Mouse (Mus musculus) cerebellum, adult 8-10 months (tissue): ENCODE measurements around the gene Wdr49.
"Not testable (repeated sequence)": the region's sequence is repeated elsewhere in the genome, so short reads cannot be mapped to it uniquely, and the experiment has no call there.

Source experiments
- DNase-seq: peaks from one replicate; pipeline ENCODE4 v3.0.0; 2022

Gene Wdr49

DNA sequence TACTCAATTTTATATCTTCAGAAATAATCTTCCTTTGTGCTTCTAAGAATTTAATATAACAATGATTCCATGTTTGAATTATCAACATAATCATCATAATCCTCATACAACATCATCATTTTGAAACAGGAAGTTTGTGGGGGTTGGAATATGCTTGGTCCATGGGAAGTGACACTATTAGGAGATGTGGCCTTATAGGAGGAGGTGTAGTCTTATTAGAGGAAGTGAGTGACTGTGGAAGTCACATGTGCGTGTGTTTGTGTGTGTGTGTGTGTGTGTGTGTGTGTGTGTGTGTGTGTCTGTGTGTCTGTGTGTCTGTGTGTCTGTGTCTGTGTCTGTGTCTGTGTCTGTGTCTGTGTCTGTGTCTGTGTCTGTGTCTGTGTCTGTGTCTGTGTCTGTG is 182.5 kb downstream of the Wdr49 start:
- not testable (repeated sequence) for DNase-seq

DNA sequence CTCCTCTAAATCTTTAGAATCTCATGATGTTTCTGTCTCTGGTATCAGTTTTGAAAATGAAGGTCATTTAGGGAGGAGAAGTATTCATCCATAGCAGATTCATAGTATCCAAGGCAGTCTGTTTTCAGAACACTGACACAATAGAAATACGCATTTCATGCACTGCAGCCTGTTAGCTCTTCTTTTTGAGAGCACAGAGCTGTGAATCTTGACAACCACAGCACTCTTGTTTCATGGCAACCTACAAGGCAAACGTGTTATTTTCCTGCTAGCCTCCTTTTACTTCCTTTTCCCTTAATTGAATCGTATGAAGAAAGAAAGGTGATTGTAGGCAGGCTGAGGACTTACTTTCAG is 184.2 kb downstream of the Wdr49 start:
- no peak for DNase-seq

DNA sequence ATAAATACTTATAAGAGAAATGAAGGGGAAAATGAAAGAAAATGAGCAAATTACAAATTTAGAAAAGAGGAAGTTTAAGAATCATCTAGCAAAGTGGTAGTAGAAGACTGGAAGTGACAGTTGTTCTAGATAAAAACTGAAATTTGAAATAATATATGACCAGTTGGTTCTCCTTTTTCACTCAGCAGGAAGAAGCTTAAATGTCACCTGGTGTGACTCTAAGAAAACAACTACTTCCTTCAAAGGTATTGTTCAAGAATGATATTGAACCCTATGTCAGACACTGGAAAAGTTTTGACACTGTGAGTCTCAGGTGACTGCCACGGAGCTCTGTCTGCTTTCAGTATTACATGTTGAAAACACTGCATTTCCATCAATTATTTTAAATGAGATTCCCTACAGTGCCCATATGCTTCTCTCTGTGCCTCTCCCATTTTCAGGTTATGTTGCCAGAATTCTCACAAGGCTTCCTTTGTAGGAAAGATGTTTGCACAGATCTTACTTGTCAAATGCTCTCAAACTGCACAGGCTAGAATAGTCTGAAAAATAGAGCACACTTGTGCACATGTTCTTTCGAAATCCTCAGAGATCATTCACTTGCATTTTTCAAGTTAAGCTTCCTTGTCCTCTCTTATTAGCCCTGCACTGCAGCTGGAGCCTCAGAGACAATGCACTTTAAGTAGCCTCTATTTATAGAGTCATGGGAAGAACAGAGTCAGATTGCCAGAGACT is 184.8 kb downstream of the Wdr49 start:
- DNase-seq: no peak

DNA sequence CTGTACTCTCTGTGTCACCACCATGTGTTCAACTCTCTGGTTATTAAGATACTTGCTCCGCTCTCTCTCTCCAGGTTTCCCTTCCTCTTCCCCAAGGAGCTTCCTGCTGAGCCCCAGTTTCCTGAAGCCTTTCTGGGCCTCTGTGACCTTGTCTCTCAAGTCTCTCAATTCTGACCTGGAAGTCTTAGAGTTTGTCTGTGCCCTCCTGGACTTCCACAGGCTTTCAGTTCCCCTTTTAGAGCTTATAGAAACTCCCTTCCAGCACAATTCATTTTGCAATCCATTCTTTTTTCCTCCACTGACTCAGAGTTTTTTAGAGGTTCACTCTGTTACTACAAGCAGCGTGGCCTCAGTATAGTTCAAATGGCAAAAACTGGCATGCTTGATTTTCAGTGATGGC is 188.7 kb downstream of the Wdr49 start:
- DNase-seq: no peak

GRCm38 (mm10) chr3:75277455-75277854 is 204.5 kb downstream of the Wdr49 start:
- DNase-seq: no peak

DNA sequence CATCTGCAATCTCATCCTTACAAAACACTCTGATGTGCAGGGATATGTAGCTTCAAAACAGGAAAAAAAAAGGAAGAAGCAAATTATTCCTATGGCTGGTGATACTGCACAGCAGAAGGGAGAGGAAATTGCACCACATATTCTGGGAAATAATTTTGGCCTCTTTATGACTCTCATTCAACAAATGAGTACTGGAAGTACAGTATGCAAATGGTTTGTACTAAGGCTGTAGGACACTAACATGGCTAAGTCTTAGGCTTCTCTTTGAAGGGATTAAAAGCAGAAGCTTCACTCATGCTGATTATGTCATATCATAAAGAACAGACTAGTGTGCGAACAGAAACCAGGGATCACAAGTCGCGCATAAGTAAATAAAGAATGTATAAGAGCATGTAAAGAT is 205.4 kb downstream of the Wdr49 start:
- no peak for DNase-seq

- DNase-seq: no peak
Measured at GRCm38 (mm10) chr3:75275127-75275526, 206.8 kb downstream of the Wdr49 start.

DNA sequence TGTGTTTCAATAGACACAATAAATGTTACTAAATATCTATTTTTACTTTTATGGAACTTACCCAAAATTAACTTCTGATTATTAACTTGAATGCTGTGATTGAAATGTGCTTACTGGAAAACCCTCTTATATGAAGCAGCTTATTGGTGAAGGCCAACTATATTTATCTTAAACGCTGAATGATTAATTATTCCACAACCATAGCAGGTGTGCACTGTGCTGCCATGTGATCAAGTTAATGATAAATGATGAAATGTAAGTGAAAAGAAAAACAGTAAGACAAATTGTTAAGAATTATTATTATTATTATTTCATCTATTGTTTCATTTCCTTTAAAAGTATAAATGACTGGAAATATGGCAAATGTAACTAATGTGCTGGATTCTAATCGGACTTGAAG is 212.0 kb downstream of the Wdr49 start, which contains the start of gene Serpini2:
Gene Serpini2, minus strand, starts transcription at position 101 of the 400 bp plus-strand sequence.
- no peak for DNase-seq

DNA sequence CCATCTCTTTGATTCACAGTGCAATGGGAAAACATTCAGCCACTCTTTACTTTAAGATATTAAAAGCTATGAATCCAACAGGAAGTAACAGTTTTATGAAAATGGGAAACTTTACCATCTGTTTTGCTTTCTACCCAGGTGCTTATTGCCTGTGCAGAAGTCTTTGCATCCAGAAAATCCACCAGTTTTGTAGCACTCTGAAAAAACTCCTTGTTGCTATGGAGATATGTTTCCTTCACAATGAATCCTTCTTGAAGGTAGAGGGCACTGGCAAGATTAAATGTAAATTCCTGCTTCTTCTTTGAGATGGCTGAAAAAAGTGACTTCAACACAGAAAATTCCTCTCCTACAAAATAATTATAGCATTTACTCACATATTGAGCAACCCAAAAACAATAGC is 222.6 kb downstream of the Wdr49 start:
- no peak for DNase-seq
